Mouse (Mus musculus) adrenal gland, adult 18-20 months (tissue): ENCODE data around the gene Mrfap1. TPM values are rescaled to one million over a fixed set of nuclear protein-coding genes. Genes with fewer than 3 reads are reported as not detected.

Experiments
- total RNA-seq, 2 experiments: library from RNA; stranded (reverse); gene quantifications; 1 replicate in 1 of 2; 2 replicates in 1 of 2; pipeline ENCODE4 v1.2.3; 2021

Gene Mrfap1
- total RNA-seq, 2 experiments from 2014 or later: 581 to 655 TPM

Other genes starting within 250 kb of the Mrfap1 start
- gene Tbc1d14, start 203.5 kb downstream of the Mrfap1 start, total RNA-seq: 10 to 100 TPM; 34.4 to 57.2 TPM
- gene D5Ertd579e, start 100.7 kb downstream of the Mrfap1 start, total RNA-seq: 10 to 100 TPM; 73.9 to 87.5 TPM
- 10 to 100 TPM; 27.0 to 35.8 TPM for gene Bloc1s4, start 48.1 kb downstream of the Mrfap1 start, total RNA-seq
- gene Man2b2, start 33.9 kb upstream of the Mrfap1 start, total RNA-seq: 10 to 100 TPM; 53.6 to 57.2 TPM
- 1 to 10 TPM; 4.4 to 6.9 TPM for gene Ppp2r2c, start 71.7 kb upstream of the Mrfap1 start, total RNA-seq
- 100 to 1,000 TPM in 1 of 2 experiments, 10 to 100 TPM in 1; 28.0 to 133 TPM for gene Wfs1, start 192.4 kb upstream of the Mrfap1 start, total RNA-seq